Comparison of ENCODE assay signal across 7 mouse cellular contexts in genomic region chrX:158043057-158043843, GRCm38 (mm10). TPM values are rescaled to one million over a fixed set of nuclear protein-coding genes. Genes with fewer than 3 reads are reported as not detected.
DNase-seq lines count a peak whose midpoint lies in the region; ATAC-seq and TF ChIP-seq lines count a peak whose summit lies in the region.

Gene Cnksr2 (minus strand): TSS chrX:158043294.

- peak within 1 kb of the TSS; percentile 64 for H3K4me2 ChIP-seq in embryonic facial prominence, embryonic 11.5 days (ENCODE audit: low read depth, low read length)
- H3K4me2 ChIP-seq in stomach, embryonic 14.5 days (replicated peaks; ENCODE audit: low read depth, low read length) = peak within 1 kb of the TSS; percentile 66

- peak; percentile 87 for ATAC-seq in embryonic facial prominence, embryonic 11.5 days (replicated peaks; ENCODE audit: insufficient number of reproducible peaks, low FRiP score, low TSS enrichment, low read depth)
- ATAC-seq in hematopoietic stem cell, adult 5-6 weeks (replicated peaks in 1 of 2; ENCODE audit: insufficient read depth in 1 of 2, low FRiP score in 2 of 2, low TSS enrichment in 1 of 2, low read depth in 1 of 2, poor library complexity in 2 of 2, severe bottlenecking in 2 of 2) = peak; percentile 59 to 68
- peak; percentile 78 for ATAC-seq in stomach, embryonic 14.5 days (ENCODE audit: insufficient number of reproducible peaks, insufficient read depth, low FRiP score, low read depth)

- H3K9me3 ChIP-seq in ES-E14 (ENCODE audit: control insufficient read depth, insufficient read depth, low read depth, low read length) = no peaks in the 10 kb centered on the region
- H3K9me3 ChIP-seq in embryonic facial prominence, embryonic 11.5 days (replicated peaks; ENCODE audit: control insufficient read depth, low read length) = no peaks in the 10 kb centered on the region
- H3K9me3 ChIP-seq in stomach, embryonic 14.5 days (ENCODE audit: control insufficient read depth, low read depth, low read length) = no peaks in the 10 kb centered on the region

- DNase-seq in ES-E14 (ENCODE audit: low read depth, low spot score) = peak; percentile 9
- DNase-seq in ZHBTc4 (ENCODE audit: low read depth, low spot score) = peak; percentile 58
- peak; percentile 62 for DNase-seq in embryonic facial prominence, embryonic 11.5 days (ENCODE audit: low spot score)
- peak; percentile 32 for DNase-seq in left cerebral cortex, adult 11 months (ENCODE audit: low spot score)
- peak; percentile 5 to 32 for DNase-seq in lung, postnatal 4 days

- WGBS in embryonic facial prominence, embryonic 11.5 days = 15% methylated on average over 44 of the region's 99 CpGs
- WGBS in stomach, embryonic 14.5 days = 19% methylated on average over 68 of the region's 99 CpGs

- peak within 1 kb of the TSS; percentile 71 for H3K9ac ChIP-seq in ES-E14 (ENCODE audit: insufficient read depth, low read depth, low read length, poor library complexity, severe bottlenecking)
- peak within 1 kb of the TSS; percentile 63 for H3K9ac ChIP-seq in embryonic facial prominence, embryonic 11.5 days (replicated peaks; ENCODE audit: low read length)
- H3K9ac ChIP-seq in stomach, embryonic 14.5 days (replicated peaks; ENCODE audit: low read depth, low read length) = peak within 1 kb of the TSS; percentile 28

- H3K36me3 ChIP-seq in ES-E14 (ENCODE audit: control insufficient read depth, insufficient read depth, low read length, poor library complexity, severe bottlenecking) = no peaks in the 10 kb centered on the region
- H3K36me3 ChIP-seq in embryonic facial prominence, embryonic 11.5 days (replicated peaks; ENCODE audit: control insufficient read depth, insufficient read depth, low read depth, low read length) = no peaks in the 10 kb centered on the region
- H3K36me3 ChIP-seq in stomach, embryonic 14.5 days (ENCODE audit: control insufficient read depth, insufficient read depth, low read length) = no peaks in the 10 kb centered on the region

- peak within 1 kb of the TSS; percentile 66 to 74 for H3K4me3 ChIP-seq in ES-E14 (ENCODE audit: insufficient read depth in 1 of 2, low read depth in 1 of 2, low read length in 2 of 2, poor library complexity in 1 of 2, severe bottlenecking in 1 of 2)
- H3K4me3 ChIP-seq in embryonic facial prominence, embryonic 11.5 days (ENCODE audit: low read depth, low read length) = peak within 1 kb of the TSS; percentile 56
- H3K4me3 ChIP-seq in stomach, embryonic 14.5 days (ENCODE audit: low read depth, low read length) = peak within 1 kb of the TSS; percentile 45

- H3K27me3 ChIP-seq in embryonic facial prominence, embryonic 11.5 days (ENCODE audit: control insufficient read depth, insufficient read depth, low read length) = no peaks in the 10 kb centered on the region
- no peaks in the 10 kb centered on the region for H3K27me3 ChIP-seq in stomach, embryonic 14.5 days (ENCODE audit: control insufficient read depth, insufficient read depth, low read length)

- in situ Hi-C loops in ES-E14 (cut with MboI; ENCODE audit: low sequenced_read_pairs in 2 of 2, unreplicated experiment in 2 of 2) = no loop called here

- H3K4me1 ChIP-seq in ES-E14 (ENCODE audit: control insufficient read depth in 2 of 2, insufficient read depth in 2 of 2, low read length in 2 of 2, poor library complexity in 1 of 2) = no peaks in the 10 kb centered on the region
- H3K4me1 ChIP-seq in embryonic facial prominence, embryonic 11.5 days (ENCODE audit: control insufficient read depth, insufficient read depth, low read length) = no peaks in the 10 kb centered on the region
- H3K4me1 ChIP-seq in stomach, embryonic 14.5 days (ENCODE audit: control insufficient read depth, insufficient read depth, low read length) = no peaks in the 10 kb centered on the region

- H3K27ac ChIP-seq in ES-E14 (ENCODE audit: insufficient read depth, low read depth, low read length, poor library complexity, severe bottlenecking) = no peak within 1 kb of the TSS
- no peak within 1 kb of the TSS for H3K27ac ChIP-seq in embryonic facial prominence, embryonic 11.5 days (replicated peaks; ENCODE audit: low read depth, low read length)
- no peak within 1 kb of the TSS for H3K27ac ChIP-seq in stomach, embryonic 14.5 days (ENCODE audit: low read length)

TF ChIP-seq in ES-E14, 5 proteins besides CTCF, POLR2A, EP300 and RAD21:
- TF ChIP-seq CHD2 (IDR thresholded peaks at IDR 0.05; ENCODE audit: low read depth, low read length) = no peak
- TF ChIP-seq HCFC1 (IDR thresholded peaks at IDR 0.05; ENCODE audit: borderline replicate concordance, insufficient read depth, low read length) = no peak
- TF ChIP-seq MAFK (IDR thresholded peaks at IDR 0.05; ENCODE audit: insufficient read depth, low read depth, low read length) = no peak
- no peak for TF ChIP-seq ZC3H11A (IDR thresholded peaks at IDR 0.05; ENCODE audit: borderline replicate concordance, low read depth, low read length)
- no peak for TF ChIP-seq ZNF384 (IDR thresholded peaks at IDR 0.05; ENCODE audit: low read depth, low read length)

RNA-seq across cellular contexts. Expression of gene Cnksr2, which starts in this region (rescaled TPM):
- total RNA-seq in ES-E14 (2012; rRNA removed) = 0.53 and 0.62 TPM in 2 replicates
- polyA plus RNA-seq in embryonic facial prominence, embryonic 11.5 days (2014; fragmentation: Nextera tagmentation; extraction: Ambion mirVana) = 6.5 and 7.0 TPM in 2 replicates
- total RNA-seq in hematopoietic stem cell, adult 5-6 weeks (2017) = 0.06 TPM in 1 of 2 replicates, not detected in the other
- 3.2 and 3.6 TPM in 2 replicates for polyA plus RNA-seq in stomach, embryonic 14.5 days (2014; fragmentation: Nextera tagmentation; extraction: Ambion mirVana)

Comparison
In these comparisons a context has a peak if more than half of its experiments do, and no peak if none do; other contexts are left out.
1. Peak in DNase-seq, H3K4me3 ChIP-seq and H3K9ac ChIP-seq in ES-E14; RNA of the gene not detected or under 1 TPM.
2. Peak in ATAC-seq in hematopoietic stem cell, adult 5-6 weeks; RNA of the gene not detected or under 1 TPM.
3. DNase-seq: peak in every context shown above with its lines; median percentile 62 in embryonic facial prominence, embryonic 11.5 days; 58 in ZHBTc4; 32 in left cerebral cortex, adult 11 months; 18 in lung, postnatal 4 days; 9 in ES-E14.